Mouse (Mus musculus) embryonic stem cell, embryonic (primary cell): Measurements from ENCODE around the gene Dnajc6.

Experiments used
- CTCF ChIA-PET, 4 experiments: fragments of 300-600 bp in 2 of 4; fragments of 350-600 bp in 2 of 4; sonication (Branson Sonifier 250); formaldehyde crosslinking; loops; one replicate each; lab custom pipeline; 2022; ENCODE audit warnings: inconsistent platforms in 2 of 4; lab: Charles Lee
- POLR2A ChIA-PET, 4 experiments: fragments of 300-600 bp in 2 of 4; fragments of 350-600 bp in 2 of 4; sonication (Branson Sonifier 250); formaldehyde crosslinking; loops; one replicate each; lab custom pipeline; 2022; ENCODE audit warnings: antibody characterized with exemption in 4 of 4, inconsistent platforms in 1 of 4; lab: Charles Lee

The Dnajc6 gene

GRCm38 (mm10) chr4:101581156-101581555 lies 84.7 kb downstream of the Dnajc6 start:
- POLR2A ChIA-PET = interaction anchor here in 1 of 4 experiments (1.1 kb wide), 1 partner anchor 15 kb away, joined by 3 read pairs; no protein-coding TSS in a partner anchor
- CTCF ChIA-PET = interaction anchor here in 1 of 4 experiments (1.0 kb wide), 1 partner anchor 21 kb away, joined by 3 read pairs; no protein-coding TSS in a partner anchor

GRCm38 (mm10) chr4:101582882-101583281 lies 86.4 kb downstream of the Dnajc6 start:
- ChIA-PET POLR2A (interaction anchor here in 2 of 4 experiments (0.5 to 0.7 kb wide), 2 partner anchors 14 to 1926 kb away, joined by 3 to 5 read pairs; no protein-coding TSS in a partner anchor), CTCF (no interaction called here)

GRCm38 (mm10) chr4:101584524-101585454 lies 88.3 kb downstream of the Dnajc6 start:
- ChIA-PET CTCF (interaction anchor here in 1 of 4 experiments (1.3 kb wide), 1 partner anchor 11 kb away, joined by 3 read pairs; no protein-coding TSS in a partner anchor), POLR2A (interaction anchor here in 2 of 4 experiments (0.6 to 0.7 kb wide), 2 partner anchors 34 to 61 kb away, joined by 3 to 4 read pairs; no protein-coding TSS in a partner anchor)

- POLR2A ChIA-PET = interaction anchor here in 1 of 4 experiments (0.7 kb wide), 1 partner anchor 35 kb away, joined by 3 read pairs; no protein-coding TSS in a partner anchor
- CTCF ChIA-PET = interaction anchor here in 2 of 4 experiments (0.5 to 1.3 kb wide), 2 partner anchors 10 to 83 kb away, joined by 3 read pairs; no protein-coding TSS in a partner anchor
Measured at GRCm38 (mm10) chr4:101585455-101586184, 89.2 kb downstream of the Dnajc6 start.

- POLR2A ChIA-PET = interaction anchor here in 1 of 4 experiments (0.5 kb wide), 1 partner anchor 172 kb away, joined by 3 read pairs; no protein-coding TSS in a partner anchor
- CTCF ChIA-PET = no interaction called here
Measured at GRCm38 (mm10) chr4:101588932-101589331, 92.5 kb downstream of the Dnajc6 start.

GRCm38 (mm10) chr4:101589771-101590170 lies 93.3 kb downstream of the Dnajc6 start:
- POLR2A ChIA-PET = no interaction called here

GRCm38 (mm10) chr4:101591400-101591799 lies 95.0 kb downstream of the Dnajc6 start:
- ChIA-PET POLR2A (interaction anchor here in 3 of 4 experiments (0.6 to 0.9 kb wide), 5 partner anchors 23 to 326 kb away, joined by 3 to 4 read pairs (median 3); partner anchors contain the start of gene Jak1 (in 1 of the 3)), CTCF (interaction anchor here in 3 of 4 experiments (0.5 to 1.1 kb wide), 3 partner anchors 66 to 299 kb away, joined by 3 read pairs; no protein-coding TSS in a partner anchor)

More at GRCm38 (mm10) chr4:101589771-101590170, 93.3 kb downstream of the Dnajc6 start:
- CTCF ChIA-PET = interaction anchor here in 1 of 4 experiments (0.6 kb wide), 1 partner anchor 56 kb away, joined by 3 read pairs; no protein-coding TSS in a partner anchor

- POLR2A ChIA-PET = interaction anchor here in 3 of 4 experiments (0.7 to 1.0 kb wide), 5 partner anchors 10 to 327 kb away, joined by 3 to 5 read pairs (median 3); partner anchors contain the start of gene Jak1 (in 1 of the 3)
Measured at GRCm38 (mm10) chr4:101592466-101592865, 96.0 kb downstream of the Dnajc6 start.

GRCm38 (mm10) chr4:101601758-101602157 lies 105.3 kb downstream of the Dnajc6 start:
- CTCF ChIA-PET = interaction anchor here in 3 of 4 experiments (0.6 to 0.9 kb wide), 6 partner anchors 20 to 397 kb away, joined by 3 read pairs; no protein-coding TSS in a partner anchor
- POLR2A ChIA-PET = interaction anchor here in 2 of 4 experiments (0.5 to 0.6 kb wide), 3 partner anchors 131 to 1522 kb away, joined by 5 to 9 read pairs (median 8); no protein-coding TSS in a partner anchor

More at GRCm38 (mm10) chr4:101592466-101592865, 96.0 kb downstream of the Dnajc6 start:
- CTCF ChIA-PET = interaction anchor here in 3 of 4 experiments (0.6 to 1.1 kb wide), 3 partner anchors 65 to 297 kb away, joined by 3 to 9 read pairs (median 4); no protein-coding TSS in a partner anchor

GRCm38 (mm10) chr4:101603635-101604034 lies 107.2 kb downstream of the Dnajc6 start:
- POLR2A ChIA-PET = interaction anchor here in 1 of 4 experiments (1.2 kb wide), 1 partner anchor 44 kb away, joined by 3 read pairs; the partner anchor contains the start of gene Leprot
- CTCF ChIA-PET = interaction anchor here in 1 of 4 experiments (1.0 kb wide), 1 partner anchor 44 kb away, joined by 3 read pairs; the partner anchor contains the start of gene Leprot

- POLR2A ChIA-PET = no interaction called here
- CTCF ChIA-PET = interaction anchor here in 1 of 4 experiments (0.5 kb wide), 1 partner anchor 40 kb away, joined by 3 read pairs; no protein-coding TSS in a partner anchor
Measured at GRCm38 (mm10) chr4:101616520-101616919, 120.1 kb downstream of the Dnajc6 start.

- POLR2A ChIA-PET = no interaction called here
Measured at GRCm38 (mm10) chr4:101617742-101618141, 121.3 kb downstream of the Dnajc6 start.

GRCm38 (mm10) chr4:101620206-101620605 lies 123.8 kb downstream of the Dnajc6 start:
- POLR2A ChIA-PET = interaction anchor here in 1 of 4 experiments (0.9 kb wide), 1 partner anchor 27 kb away, joined by 3 read pairs; no protein-coding TSS in a partner anchor
- CTCF ChIA-PET = interaction anchor here in 1 of 4 experiments (0.6 kb wide), 1 partner anchor 267 kb away, joined by 7 read pairs; no protein-coding TSS in a partner anchor

More at GRCm38 (mm10) chr4:101617742-101618141, 121.3 kb downstream of the Dnajc6 start:
- CTCF ChIA-PET = no interaction called here

GRCm38 (mm10) chr4:101621241-101621640 lies 124.8 kb downstream of the Dnajc6 start:
- POLR2A ChIA-PET = interaction anchor here in 3 of 4 experiments (0.5 to 1.6 kb wide), 4 partner anchors 25 to 123 kb away, joined by 3 to 5 read pairs (median 4); partner anchors contain the start of gene Leprot (in 2 of the 3)
- CTCF ChIA-PET = interaction anchor here in 1 of 4 experiments (0.6 kb wide), 1 partner anchor 46 kb away, joined by 4 read pairs; no protein-coding TSS in a partner anchor

GRCm38 (mm10) chr4:101625278-101625677 lies 128.8 kb downstream of the Dnajc6 start:
- ChIA-PET POLR2A (interaction anchor here in 1 of 4 experiments (0.9 to 1.0 kb wide), 2 partner anchors 10 to 16 kb away, joined by 3 to 5 read pairs; no protein-coding TSS in a partner anchor), CTCF (no interaction called here)

GRCm38 (mm10) chr4:101635596-101635995 lies 139.1 kb downstream of the Dnajc6 start:
- CTCF ChIA-PET = no interaction called here

GRCm38 (mm10) chr4:101637472-101637871 lies 141.0 kb downstream of the Dnajc6 start:
- ChIA-PET POLR2A (interaction anchor here in 2 of 4 experiments (0.8 to 2.9 kb wide), 2 partner anchors 10 kb away, joined by 3 to 12 read pairs; partner anchors contain the start of gene Leprot (in 2 of the 2)), CTCF (interaction anchor here in 1 of 4 experiments (0.6 kb wide), 1 partner anchor 187 kb away, joined by 3 read pairs; no protein-coding TSS in a partner anchor)

More at GRCm38 (mm10) chr4:101635596-101635995, 139.1 kb downstream of the Dnajc6 start:
- POLR2A ChIA-PET = interaction anchor here in 1 of 4 experiments (0.5 kb wide), 1 partner anchor 127 kb away, joined by 3 read pairs; no protein-coding TSS in a partner anchor
